Mouse (Mus musculus): Measurements from ENCODE around the gene Tmem163.

Tmem163 gene

GRCm38 (mm10) chr1:127441736-127442135 lies 237.6 kb downstream of the Tmem163 start:
- in situ Hi-C loops (cut with MseI, MboI), result no loop called here

DNA sequence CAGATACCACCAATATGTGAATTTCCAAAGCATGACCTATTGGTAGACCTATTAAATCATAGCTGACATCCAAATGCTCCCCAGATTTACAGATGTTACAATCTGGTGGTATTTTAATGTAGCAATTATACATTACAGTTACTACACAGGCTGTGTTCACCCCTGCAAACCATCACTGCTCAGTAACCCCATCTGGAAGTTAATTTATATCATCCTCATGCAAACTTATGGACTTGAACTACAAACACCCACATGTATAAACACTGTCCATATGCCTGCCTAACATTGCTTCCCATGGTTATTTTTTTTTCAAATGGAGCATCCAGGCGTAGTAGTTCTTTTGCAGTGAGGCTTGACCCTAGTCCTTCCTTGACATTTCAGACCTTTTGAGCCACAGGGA lies 238.3 kb downstream of the Tmem163 start:
- in situ Hi-C loops (cut with MseI, MboI), result no loop called here

DNA sequence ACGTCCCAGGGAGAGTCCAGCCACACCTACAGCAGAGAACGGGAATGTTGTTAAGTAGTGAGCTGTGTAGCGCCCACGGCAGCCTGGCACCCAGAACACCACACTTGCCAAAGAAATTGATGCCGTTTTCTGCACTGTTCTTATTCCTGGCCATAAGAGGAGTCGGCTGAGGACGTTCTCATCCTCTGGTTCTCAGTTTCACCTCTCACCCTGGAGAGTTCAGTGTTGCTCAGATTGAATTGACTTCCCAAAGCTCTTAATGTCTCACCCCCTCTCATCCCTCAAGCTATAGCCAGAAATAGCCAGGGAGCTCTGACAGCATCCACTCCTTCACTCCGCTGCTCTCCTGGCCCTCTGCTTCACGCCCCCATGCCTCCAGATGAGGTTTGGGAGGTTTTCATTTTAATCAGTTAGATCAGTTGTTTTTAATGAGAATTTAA lies 239.9 kb downstream of the Tmem163 start:
- in situ Hi-C loops (cut with MseI, MboI), result no loop called here

DNA sequence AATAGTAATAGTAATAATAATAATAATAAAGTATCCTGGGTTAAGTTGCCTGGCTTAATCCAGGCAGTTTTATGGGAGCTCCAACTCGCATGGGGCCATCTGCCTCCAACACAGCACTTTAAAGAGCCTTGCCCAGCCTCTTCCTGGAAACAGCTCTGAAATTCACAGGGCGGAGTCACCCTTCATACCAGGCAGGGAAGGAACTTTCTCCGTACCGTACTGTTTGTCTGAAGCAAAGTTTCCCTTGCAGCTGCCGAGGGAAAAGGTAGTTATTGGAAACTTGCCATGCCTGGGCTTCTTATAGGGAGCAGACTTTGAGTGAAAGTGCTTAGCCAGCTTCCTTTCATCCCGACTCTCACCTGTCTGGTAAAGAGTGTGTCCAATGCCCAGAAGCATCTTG lies 242.3 kb downstream of the Tmem163 start:
- in situ Hi-C loops (cut with MseI, MboI), result no loop called here
